Mouse (Mus musculus): ENCODE measurements around the gene Dhx34. TPM values are rescaled to one million over a fixed set of nuclear protein-coding genes. Genes with fewer than 3 reads are reported as not detected.
"Not testable (repeated sequence)": the region's sequence is repeated elsewhere in the genome, so short reads cannot be mapped to it uniquely, and the experiment has no call there.

Dhx34 gene
- total RNA-seq (2015; ENCODE audit: low replicate concordance) (1.5 and 13.1 TPM in 2 replicates), total RNA-seq (2017; ENCODE audit: low replicate concordance) (1.0 and 3.1 TPM in 2 replicates)

- ATAC-seq (replicated peaks; ENCODE audit: low FRiP score, poor library complexity, severe bottlenecking): peak; percentile 96
Observed at GRCm38 (mm10) chr7:16221582-16222272, at the start of gene Dhx34. Dhx34 (minus strand) TSS chr7:16222037.

- no peak for ATAC-seq (replicated peaks; ENCODE audit: low FRiP score, poor library complexity, severe bottlenecking)
Observed at GRCm38 (mm10) chr7:16271139-16271538, 49.3 kb upstream of the Dhx34 start.

- not testable (repeated sequence) for ATAC-seq (replicated peaks; ENCODE audit: low FRiP score, poor library complexity, severe bottlenecking)
Observed at GRCm38 (mm10) chr7:16266593-16266992, 44.8 kb upstream of the Dhx34 start.

- ATAC-seq (replicated peaks; ENCODE audit: low FRiP score, poor library complexity, severe bottlenecking): no peak
Observed at GRCm38 (mm10) chr7:16265856-16266255, 44.0 kb upstream of the Dhx34 start.

DNA sequence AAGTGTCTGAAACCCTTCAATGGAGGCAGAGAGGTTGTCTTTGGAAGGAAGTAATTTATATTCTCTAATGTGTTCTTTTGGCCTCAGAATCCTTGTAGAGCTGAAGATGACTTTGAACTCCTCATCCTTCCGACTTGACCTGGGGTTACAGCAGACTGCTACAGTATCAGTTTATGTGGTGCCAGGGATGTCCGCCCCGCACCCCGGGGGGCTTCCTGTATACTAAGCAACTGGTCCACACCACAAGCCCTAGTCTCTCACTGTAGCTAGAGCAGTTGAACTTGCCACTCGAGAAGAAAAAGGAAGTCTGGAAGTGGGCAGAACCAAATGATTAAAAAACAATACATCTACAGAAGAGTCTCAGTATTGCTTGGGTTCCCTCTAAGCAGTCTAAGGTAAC lies 42.0 kb upstream of the Dhx34 start:
- no peak for ATAC-seq (replicated peaks; ENCODE audit: low FRiP score, poor library complexity, severe bottlenecking)

- peak; percentile 82 for ATAC-seq (replicated peaks; ENCODE audit: low FRiP score, poor library complexity, severe bottlenecking)
Observed at GRCm38 (mm10) chr7:16263015-16263787, 41.4 kb upstream of the Dhx34 start.

DNA sequence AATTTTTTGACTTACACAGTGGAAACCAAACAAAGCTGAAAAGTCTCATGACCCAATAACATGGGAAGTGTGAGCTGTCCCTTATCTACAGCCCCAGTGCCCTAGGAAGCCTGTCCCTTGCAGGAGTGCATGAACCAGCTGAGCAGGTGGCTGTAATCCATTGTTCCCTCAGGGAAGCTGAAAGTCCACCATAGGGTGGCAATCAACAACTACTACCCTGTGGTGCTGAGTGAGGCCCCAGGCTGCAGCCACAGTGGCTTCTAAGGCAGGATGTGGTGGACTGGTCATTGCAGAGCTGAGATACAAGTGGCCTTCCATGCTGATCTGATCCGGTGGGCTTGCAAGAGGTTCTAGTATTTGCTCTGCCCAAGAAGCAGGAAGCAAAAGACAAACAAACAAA lies 39.3 kb upstream of the Dhx34 start:
- ATAC-seq (replicated peaks; ENCODE audit: low FRiP score, poor library complexity, severe bottlenecking): no peak

- no peak for ATAC-seq (replicated peaks; ENCODE audit: low FRiP score, poor library complexity, severe bottlenecking)
Observed at GRCm38 (mm10) chr7:16259110-16259590, 37.3 kb upstream of the Dhx34 start, which contains the start of gene C5ar1. C5ar1 (minus strand) TSS chr7:16259540.

- ATAC-seq (replicated peaks; ENCODE audit: low FRiP score, poor library complexity, severe bottlenecking): no peak
Observed at GRCm38 (mm10) chr7:16257830-16258229, 36.0 kb upstream of the Dhx34 start.

DNA sequence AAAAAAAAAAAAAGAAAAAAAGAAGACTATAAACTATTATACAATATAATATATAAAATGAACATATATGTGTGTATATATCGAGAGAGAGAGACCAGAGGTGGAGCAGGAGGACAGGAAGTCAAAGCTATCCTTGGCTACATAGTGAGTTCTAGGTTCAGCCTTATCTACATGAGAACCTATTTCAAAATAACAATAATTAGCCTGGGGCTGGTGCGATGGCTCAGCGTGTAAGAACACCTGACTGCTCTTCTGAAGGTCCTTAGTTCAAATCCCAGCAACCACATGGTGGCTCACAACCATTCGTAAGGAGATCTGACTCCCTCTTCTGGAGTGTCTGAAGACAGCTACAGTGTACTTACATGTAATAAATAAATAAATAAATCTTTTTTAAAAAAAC lies 34.1 kb upstream of the Dhx34 start:
- ATAC-seq (replicated peaks; ENCODE audit: low FRiP score, poor library complexity, severe bottlenecking): not testable (repeated sequence)

GRCm38 (mm10) chr7:16254195-16254594 lies 32.4 kb upstream of the Dhx34 start:
- ATAC-seq (replicated peaks; ENCODE audit: low FRiP score, poor library complexity, severe bottlenecking): no peak

DNA sequence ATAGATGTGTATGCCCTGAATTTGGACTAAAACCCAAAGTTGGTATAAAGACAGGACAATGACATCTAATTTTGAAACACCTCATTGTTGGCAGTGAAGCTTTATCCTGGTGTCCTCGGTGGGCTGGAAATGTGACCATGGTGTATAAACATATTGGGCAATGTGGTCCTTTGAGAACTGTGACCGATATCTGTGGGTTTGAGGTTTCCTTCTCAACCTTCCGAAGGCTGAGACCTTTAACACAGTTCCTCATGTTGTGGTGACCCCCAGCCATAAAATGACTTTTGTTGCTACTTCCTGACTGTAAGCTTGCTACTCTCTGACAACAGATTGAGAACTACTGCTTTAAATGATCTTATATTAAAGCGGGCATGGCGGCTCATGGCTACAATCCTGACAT lies 28.9 kb upstream of the Dhx34 start:
- ATAC-seq (replicated peaks; ENCODE audit: low FRiP score, poor library complexity, severe bottlenecking): no peak

DNA sequence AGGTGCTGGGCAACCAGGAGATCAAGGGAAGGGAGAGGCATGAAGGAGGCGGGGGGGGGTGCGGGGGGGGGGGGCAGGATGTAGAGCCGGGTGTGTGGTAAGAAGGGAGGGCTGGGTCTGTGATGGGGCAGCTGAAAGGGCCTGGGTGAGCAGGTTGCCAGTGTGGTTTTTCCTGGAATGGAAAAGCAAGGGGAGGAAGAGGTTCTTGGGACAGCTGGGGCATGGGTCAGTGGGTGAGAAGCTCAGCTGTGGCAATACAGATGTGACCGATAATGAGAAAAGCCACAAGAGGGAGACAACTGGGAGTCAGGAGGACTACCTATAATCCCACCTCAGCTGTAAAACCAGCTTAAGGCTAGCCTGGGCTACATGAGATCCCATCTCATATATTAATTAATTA lies 24.1 kb upstream of the Dhx34 start:
- no peak for ATAC-seq (replicated peaks; ENCODE audit: low FRiP score, poor library complexity, severe bottlenecking)

- ATAC-seq (replicated peaks; ENCODE audit: low FRiP score, poor library complexity, severe bottlenecking): no peak
Observed at GRCm38 (mm10) chr7:16244067-16244466, 22.2 kb upstream of the Dhx34 start, which contains the start of gene C5ar2. C5ar2 (minus strand) TSS chr7:16244154.

DNA sequence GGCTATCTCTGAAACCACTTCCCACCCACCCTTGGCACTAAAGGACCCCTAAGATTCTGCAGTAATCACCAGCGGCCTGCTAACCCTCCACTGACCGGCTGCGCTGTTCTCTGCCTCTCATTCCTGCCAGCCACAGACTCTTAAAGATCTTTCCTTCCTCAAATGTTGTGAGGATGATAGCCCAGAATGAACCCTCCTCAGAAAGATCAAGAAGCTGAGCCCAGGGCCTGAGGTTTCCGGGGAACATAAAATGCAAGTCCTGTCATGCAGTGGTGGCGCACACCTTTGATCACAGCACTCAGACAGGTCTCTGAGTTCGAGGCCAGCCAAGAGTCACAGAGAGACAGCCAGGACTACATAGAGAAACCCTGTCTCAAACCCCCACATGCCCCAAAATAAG lies 20.4 kb upstream of the Dhx34 start:
- ATAC-seq (replicated peaks; ENCODE audit: low FRiP score, poor library complexity, severe bottlenecking): no peak

DNA sequence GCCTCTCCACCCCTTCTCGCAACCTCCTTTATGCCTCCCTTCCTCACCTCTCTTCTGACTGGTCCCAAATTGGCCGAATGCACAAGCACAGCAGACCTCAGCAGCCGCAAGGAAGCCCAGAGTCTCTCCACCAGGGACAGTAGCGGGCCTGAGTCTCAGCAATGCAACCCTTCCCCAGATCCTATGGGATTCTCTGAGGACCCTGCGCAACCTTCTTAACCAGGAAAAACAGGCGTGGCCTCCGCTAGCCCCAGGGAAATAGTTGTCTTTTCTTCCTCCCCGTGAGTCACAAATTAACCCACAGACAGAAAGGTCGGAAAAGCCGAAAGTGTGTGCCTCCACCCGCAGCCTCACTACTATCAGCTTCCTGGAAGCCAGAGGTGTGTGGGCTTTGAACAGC lies 19.9 kb upstream of the Dhx34 start:
- ATAC-seq (replicated peaks; ENCODE audit: low FRiP score, poor library complexity, severe bottlenecking): no peak

GRCm38 (mm10) chr7:16240978-16241303 lies 19.1 kb upstream of the Dhx34 start:
- no peak for ATAC-seq (replicated peaks; ENCODE audit: low FRiP score, poor library complexity, severe bottlenecking)

DNA sequence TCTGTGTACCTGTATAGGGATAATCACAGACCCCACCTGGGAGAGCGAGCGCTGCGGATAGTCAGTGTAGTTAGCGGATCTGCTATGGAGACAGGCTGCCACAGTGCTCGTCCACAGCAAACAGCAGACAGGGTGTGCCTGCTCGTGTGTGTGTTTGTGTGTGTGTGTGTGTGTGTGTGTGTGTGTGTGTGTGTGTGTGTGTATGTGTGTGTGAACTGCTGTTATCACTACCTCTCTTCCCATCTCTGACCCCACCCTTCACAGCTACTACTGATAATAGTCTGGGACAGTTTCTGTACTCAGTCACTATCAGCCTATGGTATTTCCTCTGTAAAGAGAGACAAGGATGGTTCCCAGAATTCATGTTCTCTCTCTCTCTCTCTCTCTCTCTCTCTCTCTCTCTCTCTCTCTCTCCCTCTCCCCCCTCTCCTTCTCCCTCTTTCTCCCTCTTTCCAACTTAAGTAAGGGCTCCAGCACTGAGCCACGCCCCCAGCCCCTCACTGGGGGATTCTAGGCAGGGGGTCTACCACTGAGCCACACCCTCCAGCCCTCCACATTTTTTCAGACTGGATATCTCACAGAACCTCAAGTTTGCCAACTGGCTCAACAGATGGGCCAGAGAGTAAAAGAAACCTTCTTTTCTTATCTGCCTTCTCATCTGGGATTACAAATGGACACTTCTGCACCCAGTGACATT lies 18.6 kb upstream of the Dhx34 start:
- peak; percentile 50; the same call in 1 of the 2 replicates for ATAC-seq (replicated peaks; ENCODE audit: low FRiP score, poor library complexity, severe bottlenecking)

DNA sequence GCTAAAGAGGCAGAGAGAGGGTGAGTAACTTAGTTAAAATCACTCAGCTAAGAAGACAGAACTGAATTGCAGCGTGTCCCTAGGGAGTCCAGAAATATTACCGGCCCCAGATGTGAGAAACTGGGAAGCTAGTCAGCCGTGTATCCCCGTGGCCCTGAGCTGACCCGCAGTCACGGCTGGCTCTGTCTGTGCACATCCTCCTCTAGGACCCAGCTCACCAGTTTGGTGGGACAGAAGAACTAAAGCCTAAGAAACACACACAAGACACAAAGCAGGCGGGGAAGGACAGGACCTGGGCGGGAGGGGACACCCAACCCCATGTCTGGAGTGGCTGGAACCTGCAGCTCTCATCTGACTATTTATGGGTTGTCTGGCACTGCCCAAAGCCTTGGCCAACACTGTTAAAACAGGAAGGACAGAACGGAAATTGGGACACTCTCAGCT lies 17.7 kb upstream of the Dhx34 start:
- ATAC-seq (replicated peaks; ENCODE audit: low FRiP score, poor library complexity, severe bottlenecking): peak; percentile 40; the same call in 1 of the 2 replicates

DNA sequence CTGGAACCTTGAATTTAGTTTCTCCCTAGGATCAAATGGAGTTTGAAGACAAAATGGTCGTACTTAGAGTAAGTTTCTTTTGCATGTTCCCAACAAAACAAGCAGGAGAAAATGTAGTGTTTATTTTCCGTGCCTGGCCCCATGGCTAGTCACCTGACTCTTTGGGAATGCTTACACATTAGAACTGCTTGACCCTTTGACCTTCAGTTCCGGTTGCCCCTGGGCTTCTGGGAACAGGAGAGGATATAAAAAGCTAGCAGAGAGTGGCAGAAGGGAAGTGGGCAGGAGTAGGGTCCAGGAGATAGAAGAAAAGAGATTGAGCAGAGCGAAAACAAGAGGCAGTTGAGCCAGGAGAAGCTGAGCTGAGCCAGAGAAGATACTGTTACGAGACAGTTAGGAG lies 8.0 kb upstream of the Dhx34 start:
- ATAC-seq (replicated peaks; ENCODE audit: low FRiP score, poor library complexity, severe bottlenecking): no peak

Measured in erythroblast, adult 5-6 weeks (primary cell).